Mouse (Mus musculus): Measurements from ENCODE around the gene Sympk.

Gene Sympk

GRCm38 (mm10) chr7:19096421-19096976 lies 72.3 kb downstream of the Sympk start:
- in situ Hi-C loops (cut with MboI; ENCODE audit: unreplicated experiment in 2 of 2), result no loop called here

- in situ Hi-C loops (cut with MboI; ENCODE audit: unreplicated experiment in 2 of 2), result no loop called here
These were observed 73.0 kb downstream of the Sympk start for GRCm38 (mm10) chr7:19097217-19097616.

DNA sequence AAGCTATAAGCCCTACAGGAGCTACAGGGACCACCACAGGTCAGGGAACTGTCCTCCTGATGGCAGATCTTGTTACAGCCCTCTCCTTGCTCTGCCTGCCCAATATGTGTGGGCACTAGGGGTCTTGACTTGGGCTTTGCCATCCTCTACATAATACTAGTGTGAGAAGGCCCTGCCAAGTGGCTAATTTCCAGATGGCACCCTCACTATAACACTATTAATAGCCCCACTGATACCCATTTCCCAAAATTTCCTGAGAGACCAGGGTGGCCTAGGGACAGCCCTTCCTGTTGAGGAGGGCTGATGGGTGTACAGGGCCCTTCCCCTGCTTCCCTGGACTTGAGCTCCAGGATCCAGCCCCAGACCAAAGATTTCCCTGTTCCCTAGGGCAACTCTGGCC lies 73.7 kb downstream of the Sympk start:
- in situ Hi-C loops (cut with MboI; ENCODE audit: unreplicated experiment in 2 of 2), result no loop called here

- in situ Hi-C loops (cut with MboI; ENCODE audit: unreplicated experiment in 2 of 2), result no loop called here
These were observed 74.6 kb downstream of the Sympk start for GRCm38 (mm10) chr7:19098811-19099210.

GRCm38 (mm10) chr7:19100290-19100689 lies 76.1 kb downstream of the Sympk start:
- in situ Hi-C loops (cut with MboI; ENCODE audit: unreplicated experiment in 2 of 2), result no loop called here

- in situ Hi-C loops (cut with MboI; ENCODE audit: unreplicated experiment in 2 of 2), result no loop called here
These were observed 79.6 kb downstream of the Sympk start for GRCm38 (mm10) chr7:19103741-19104140.
